Mouse (Mus musculus) MEL (cell line): ENCODE data around the gene Grcc10.

ENCODE experiments used
- CHD2 ChIP-seq: IDR thresholded peaks from 2 replicates; pipeline ENCODE4 v1.6.1; 2011; ENCODE audit warnings: low read length, improper control_type of control experiment
- CTCF ChIP-seq, 3 experiments: IDR thresholded peaks in 2 of 3; conservative IDR thresholded peaks in 1 of 3; 2 replicates each; pipeline ENCODE4 v1.5.1; 2011 to 2012; ENCODE audit warnings: low read length in 3 of 3, low read depth in 2 of 3, mild to moderate bottlenecking in 2 of 3, improper control_type of control experiment in 1 of 3, inconsistent platforms in 1 of 3, mixed read lengths in 1 of 3, moderate library complexity in 1 of 3; ENCODE audit not compliant: control insufficient read depth in 1 of 3, insufficient read depth in 1 of 3, poor library complexity in 1 of 3, severe bottlenecking in 1 of 3
- GATA1 ChIP-seq: IDR thresholded peaks from 2 replicates; pipeline ENCODE4 v1.6.1; 2011; ENCODE audit warnings: low read depth, low read length, improper control_type of control experiment
- JUND ChIP-seq: IDR thresholded peaks from 2 replicates; pipeline ENCODE4 v1.6.1; 2011; ENCODE audit warnings: low read depth, mild to moderate bottlenecking, improper control_type of control experiment, low read length
- MYC ChIP-seq: IDR thresholded peaks from 2 replicates; pipeline ENCODE4 v1.6.1; 2011; ENCODE audit warnings: low read depth, mild to moderate bottlenecking, low read length, improper control_type of control experiment, moderate library complexity
- TAL1 ChIP-seq: IDR thresholded peaks from 2 replicates; pipeline ENCODE4 v1.6.1; 2012; ENCODE audit warnings: mild to moderate bottlenecking, inconsistent platforms, low read length, moderate library complexity, mixed read lengths
- USF1 ChIP-seq: IDR thresholded peaks from 2 replicates; pipeline ENCODE4 v1.6.1; 2014; ENCODE audit warnings: low read depth, mild to moderate bottlenecking, inconsistent platforms, low read length, improper control_type of control experiment, moderate library complexity
- ZMIZ1 ChIP-seq: IDR thresholded peaks from 2 replicates; pipeline ENCODE4 v1.6.1; 2012; ENCODE audit warnings: low read depth, mild to moderate bottlenecking, inconsistent platforms, low read length, improper control_type of control experiment, moderate library complexity
- ZNF384 ChIP-seq: IDR thresholded peaks from 2 replicates; pipeline ENCODE4 v1.6.1; 2012; ENCODE audit warnings: low read depth, mild to moderate bottlenecking, inconsistent platforms, low read length, improper control_type of control experiment

- TF ChIP-seq ZMIZ1: no peak
- TF ChIP-seq CTCF (IDR thresholded peaks at IDR 0.05 in 2 of 3, conservative IDR thresholded peaks at IDR 0.05 in 1 of 3; ENCODE audit: control insufficient read depth in 1 of 3, insufficient read depth in 1 of 3, low read depth in 2 of 3, low read length in 3 of 3, poor library complexity in 1 of 3, severe bottlenecking in 1 of 3): no peak
- TF ChIP-seq JUND: no peak
- no peak for TF ChIP-seq TAL1
- TF ChIP-seq MYC: no peak
- TF ChIP-seq CHD2: no peak
- no peak for TF ChIP-seq USF1
- TF ChIP-seq ZNF384: no peak
- no peak for TF ChIP-seq GATA1
These were observed 45.7 kb upstream of the Grcc10 start for GRCm38 (mm10) chr6:124786756-124787420.
